Mouse (Mus musculus): ENCODE results near the gene Smyd1. TPM values are rescaled to one million over a fixed set of nuclear protein-coding genes. Genes with fewer than 3 reads are reported as not detected.

The Smyd1 gene
- polyA plus RNA-seq, 1 experiment: 0.04 TPM

- H3K27ac ChIP-seq (ENCODE audit: insufficient read depth, low read depth, low read length): no peak overlapping the region
- TF ChIP-seq POLR2A (IDR thresholded peaks at IDR 0.05; ENCODE audit: low read depth, low read length) (no peak), CTCF (IDR thresholded peaks at IDR 0.05; ENCODE audit: extremely low read depth, insufficient read length, insufficient replicate concordance, low read depth, low read length) (no peak)
- H3K36me3 ChIP-seq (ENCODE audit: control insufficient read depth, insufficient read depth, low read length): no peaks in the 10 kb centered on the region
- 70% methylated on average over 3 of the region's 3 CpGs for WGBS
- peaks cover 2% of the 10 kb centered on the region; the same call in 1 of the 2 replicates for H3K4me1 ChIP-seq (ENCODE audit: control insufficient read depth, insufficient read depth, insufficient read length, low read length)
- H3K4me3 ChIP-seq (ENCODE audit: low read depth, low read length): no peak overlapping the region
- H3K27me3 ChIP-seq (ENCODE audit: control insufficient read depth, insufficient read depth, low read length): no peaks in the 10 kb centered on the region
These were observed 97.7 kb downstream of the Smyd1 start for GRCm38 (mm10) chr6:71224184-71224943.

- no peaks in the 10 kb centered on the region for H3K27me3 ChIP-seq (ENCODE audit: control insufficient read depth, insufficient read depth, low read length)
- no peak for TF ChIP-seq CTCF (IDR thresholded peaks at IDR 0.05; ENCODE audit: extremely low read depth, insufficient read length, insufficient replicate concordance, low read depth, low read length)
- TF ChIP-seq POLR2A (IDR thresholded peaks at IDR 0.05; ENCODE audit: low read depth, low read length): no peak
- H3K36me3 ChIP-seq (ENCODE audit: control insufficient read depth, insufficient read depth, low read length): no peaks in the 10 kb centered on the region
- no peak overlapping the region for H3K4me3 ChIP-seq (ENCODE audit: low read depth, low read length)
- peaks cover 2% of the 10 kb centered on the region; the same call in 1 of the 2 replicates for H3K4me1 ChIP-seq (ENCODE audit: control insufficient read depth, insufficient read depth, insufficient read length, low read length)
- H3K27ac ChIP-seq (ENCODE audit: insufficient read depth, low read depth, low read length): no peak overlapping the region
- WGBS: 60% methylated on average over 4 of the region's 4 CpGs
These were observed 100.5 kb downstream of the Smyd1 start for GRCm38 (mm10) chr6:71221501-71221900.

DNA sequence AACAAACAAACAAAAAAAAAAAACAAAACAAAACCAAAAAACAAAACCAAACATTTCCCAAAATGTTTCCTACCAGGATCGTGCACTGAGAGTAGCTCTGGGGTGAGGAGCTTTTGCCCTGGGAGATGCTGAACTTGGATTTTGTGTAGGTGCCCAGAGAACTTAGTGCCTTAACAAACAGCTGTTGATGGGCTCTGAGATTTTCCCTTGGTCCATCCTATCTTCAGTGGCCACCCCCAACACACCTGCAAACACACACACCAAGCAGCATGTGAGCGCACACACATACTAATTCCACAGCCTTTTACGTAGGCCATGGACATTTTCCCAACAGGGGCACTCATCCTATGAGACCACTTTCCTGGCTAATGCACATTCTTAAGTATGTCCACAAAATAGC is 109.6 kb downstream of the Smyd1 start:
- Histone ChIP-seq H3K27ac (ENCODE audit: insufficient read depth, low read depth, low read length) (no peak overlapping the region), H3K4me1 (ENCODE audit: control insufficient read depth, insufficient read depth, insufficient read length, low read length) (0 out of 2 replicates have a peak, but pooled peaks cover 2% of the 10 kb centered on the region), H3K4me3 (ENCODE audit: low read depth, low read length) (no peak overlapping the region), H3K36me3 (ENCODE audit: control insufficient read depth, insufficient read depth, low read length) (no peaks in the 10 kb centered on the region), H3K27me3 (ENCODE audit: control insufficient read depth, insufficient read depth, low read length) (no peaks in the 10 kb centered on the region)
- 99% methylated on average over 3 of the region's 3 CpGs for WGBS
- no peak for TF ChIP-seq POLR2A (IDR thresholded peaks at IDR 0.05; ENCODE audit: low read depth, low read length)
- no peak for TF ChIP-seq CTCF (IDR thresholded peaks at IDR 0.05; ENCODE audit: extremely low read depth, insufficient read length, insufficient replicate concordance, low read depth, low read length)

DNA sequence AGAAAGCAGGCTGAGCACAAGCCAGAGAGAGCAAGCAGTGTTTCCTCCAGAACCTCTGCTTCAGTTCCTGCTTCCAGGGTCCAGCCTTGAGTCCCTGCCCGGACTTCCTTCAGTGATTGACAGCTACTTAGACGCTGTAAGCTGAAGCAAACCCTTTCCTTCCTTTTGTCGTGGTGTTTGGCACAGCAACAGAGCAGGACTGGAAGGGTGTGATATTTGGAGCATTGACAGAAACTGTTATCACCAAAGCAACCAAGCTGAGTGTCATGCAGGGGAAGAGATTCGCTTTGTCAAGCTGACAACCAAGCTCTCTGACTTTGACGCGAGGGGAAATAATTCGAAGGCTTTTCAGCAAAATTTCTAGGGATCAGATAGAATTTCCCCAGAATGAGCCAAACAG is 110.1 kb downstream of the Smyd1 start:
- TF ChIP-seq POLR2A (IDR thresholded peaks at IDR 0.05; ENCODE audit: low read depth, low read length) (no peak), CTCF (IDR thresholded peaks at IDR 0.05; ENCODE audit: extremely low read depth, insufficient read length, insufficient replicate concordance, low read depth, low read length) (no peak)

GRCm38 (mm10) chr6:71208691-71209090 is 113.3 kb downstream of the Smyd1 start:
- H3K4me3 ChIP-seq (ENCODE audit: low read depth, low read length): no peak overlapping the region
- TF ChIP-seq CTCF (IDR thresholded peaks at IDR 0.05; ENCODE audit: extremely low read depth, insufficient read length, insufficient replicate concordance, low read depth, low read length): no peak
- no peak for TF ChIP-seq POLR2A (IDR thresholded peaks at IDR 0.05; ENCODE audit: low read depth, low read length)
- H3K27ac ChIP-seq (ENCODE audit: insufficient read depth, low read depth, low read length): no peak overlapping the region
- no peaks in the 10 kb centered on the region for H3K27me3 ChIP-seq (ENCODE audit: control insufficient read depth, insufficient read depth, low read length)
- H3K4me1 ChIP-seq (ENCODE audit: control insufficient read depth, insufficient read depth, insufficient read length, low read length): peaks cover 2% of the 10 kb centered on the region; the same call in 1 of the 2 replicates
- peaks cover 7% of the 10 kb centered on the region; the same call in 1 of the 2 replicates for H3K36me3 ChIP-seq (ENCODE audit: control insufficient read depth, insufficient read depth, low read length)
- 75% methylated on average over 2 of the region's 2 CpGs for WGBS

More for the DNA sequence above, 110.1 kb downstream of the Smyd1 start:
- Histone ChIP-seq H3K27me3 (ENCODE audit: control insufficient read depth, insufficient read depth, low read length) (no peaks in the 10 kb centered on the region), H3K36me3 (ENCODE audit: control insufficient read depth, insufficient read depth, low read length) (no peaks in the 10 kb centered on the region), H3K4me1 (ENCODE audit: control insufficient read depth, insufficient read depth, insufficient read length, low read length) (0 out of 2 replicates have a peak, but pooled peaks cover 2% of the 10 kb centered on the region), H3K27ac (ENCODE audit: insufficient read depth, low read depth, low read length) (no peak overlapping the region), H3K4me3 (ENCODE audit: low read depth, low read length) (no peak overlapping the region)
- WGBS: 57% methylated on average over 7 of the region's 7 CpGs

DNA sequence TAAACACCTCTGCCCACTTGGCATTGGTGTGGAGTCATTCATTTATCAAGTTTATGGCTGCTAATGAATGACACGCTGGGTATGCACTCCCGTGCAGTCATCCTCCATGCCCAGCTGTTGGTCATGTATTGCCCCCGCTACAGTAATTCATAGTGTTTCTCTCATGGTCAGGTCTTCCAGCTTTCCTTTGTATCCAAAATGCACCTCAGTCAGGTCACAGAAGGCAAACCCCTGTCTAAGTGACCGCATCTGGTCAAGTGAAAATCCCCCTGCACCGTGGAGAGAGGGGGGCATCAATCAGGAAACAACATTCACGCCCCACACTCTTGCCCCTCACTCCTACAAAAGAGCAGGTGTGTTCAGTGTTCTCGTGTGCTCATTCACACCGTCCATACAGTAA is 117.9 kb downstream of the Smyd1 start:
- Histone ChIP-seq H3K4me3 (ENCODE audit: low read depth, low read length) (no peak overlapping the region), H3K27me3 (ENCODE audit: control insufficient read depth, insufficient read depth, low read length) (no peaks in the 10 kb centered on the region), H3K36me3 (ENCODE audit: control insufficient read depth, insufficient read depth, low read length) (peaks cover 19% of the 10 kb centered on the region), H3K4me1 (ENCODE audit: control insufficient read depth, insufficient read depth, insufficient read length, low read length) (peaks cover 4% of the 10 kb centered on the region; the same call in 1 of the 2 replicates), H3K27ac (ENCODE audit: insufficient read depth, low read depth, low read length) (no peak overlapping the region)
- 79% methylated on average over 8 of the region's 8 CpGs for WGBS
- TF ChIP-seq CTCF (IDR thresholded peaks at IDR 0.05; ENCODE audit: extremely low read depth, insufficient read length, insufficient replicate concordance, low read depth, low read length) (no peak), POLR2A (IDR thresholded peaks at IDR 0.05; ENCODE audit: low read depth, low read length) (no peak)

DNA sequence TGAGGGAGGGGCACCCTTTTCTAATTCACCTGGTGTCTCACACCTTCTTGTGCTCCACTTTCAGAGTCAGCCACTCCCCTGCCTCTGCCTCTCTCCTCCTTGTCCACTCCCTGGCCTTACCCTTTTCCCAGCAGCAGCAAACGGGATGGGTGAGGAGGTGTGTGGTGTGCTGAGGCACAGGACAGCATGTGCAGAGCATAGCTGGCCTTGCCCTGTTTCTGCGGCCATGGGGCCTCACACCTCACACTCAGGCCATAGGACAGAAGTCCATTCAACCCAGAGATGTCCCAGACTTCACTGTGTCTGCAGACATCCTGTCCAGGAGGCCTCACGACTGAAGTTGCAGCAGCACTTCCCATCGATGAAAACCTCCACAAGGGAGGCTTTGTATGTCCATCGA is 118.4 kb downstream of the Smyd1 start:
- Histone ChIP-seq H3K27me3 (ENCODE audit: control insufficient read depth, insufficient read depth, low read length) (no peaks in the 10 kb centered on the region), H3K4me1 (ENCODE audit: control insufficient read depth, insufficient read depth, insufficient read length, low read length) (peaks cover 7% of the 10 kb centered on the region; the same call in 1 of the 2 replicates), H3K27ac (ENCODE audit: insufficient read depth, low read depth, low read length) (no peak overlapping the region), H3K4me3 (ENCODE audit: low read depth, low read length) (no peak overlapping the region), H3K36me3 (ENCODE audit: control insufficient read depth, insufficient read depth, low read length) (peaks cover 19% of the 10 kb centered on the region)
- TF ChIP-seq CTCF (IDR thresholded peaks at IDR 0.05; ENCODE audit: extremely low read depth, insufficient read length, insufficient replicate concordance, low read depth, low read length) (no peak), POLR2A (IDR thresholded peaks at IDR 0.05; ENCODE audit: low read depth, low read length) (no peak)
- WGBS: 73% methylated on average over 5 of the region's 5 CpGs
